Mouse (Mus musculus) heart, embryonic 15.5 days (tissue): ENCODE measurements at regions not wholly inside any gene's neighbourhood (a gene's known extent, or its start where the extent isn't known, plus 50 kb on each side); places are given as distances from the start of the nearest gene placed in this dataset.

Experiments
- ATAC-seq: fragments of 200-750 bp; cut with Nextera tagmentation; replicated peaks from 2 replicates; pipeline ENCODE4 v1.8.0; 2017; ENCODE audit warnings: low read depth, moderate TSS enrichment; ENCODE audit not compliant: insufficient number of reproducible peaks, insufficient read depth, low FRiP score
- H3K27ac ChIP-seq: fragments of 300-500 bp; sonication (generic); 2 replicates; pipeline ENCODE4 v1.5.1; 2015; ENCODE audit warnings: mild to moderate bottlenecking, inconsistent platforms
- H3K27me3 ChIP-seq: fragments of 300-500 bp; sonication (generic); 2 replicates; pipeline ENCODE4 v1.6.1; 2015; ENCODE audit warnings: inconsistent platforms
- H3K36me3 ChIP-seq: fragments of 300-500 bp; sonication (generic); 2 replicates; pipeline ENCODE4 v1.6.1; 2015; ENCODE audit warnings: mild to moderate bottlenecking, inconsistent platforms
- H3K4me1 ChIP-seq: fragments of 300-500 bp; sonication (generic); replicated peaks from 2 replicates; pipeline ENCODE4 v1.6.1; 2015; ENCODE audit warnings: inconsistent platforms
- H3K4me2 ChIP-seq: fragments of 300-500 bp; sonication (generic); 2 replicates; pipeline ENCODE4 v1.6.1; 2015; ENCODE audit warnings: inconsistent platforms, mild to moderate bottlenecking, moderate library complexity
- H3K4me3 ChIP-seq: fragments of 300-500 bp; sonication (generic); 2 replicates; pipeline ENCODE4 v1.5.1; 2015; ENCODE audit warnings: mild to moderate bottlenecking, inconsistent platforms
- H3K9ac ChIP-seq: fragments of 300-500 bp; sonication (generic); 2 replicates; pipeline ENCODE4 v1.6.1; 2015; ENCODE audit warnings: mild to moderate bottlenecking, inconsistent platforms
- H3K9me3 ChIP-seq: fragments of 300-500 bp; sonication (generic); replicated peaks from 2 replicates; pipeline ENCODE4 v1.6.1; 2016; ENCODE audit warnings: inconsistent platforms
- WGBS: fragments of 180-500 bp; shearing (Covaris S2); methylation state at CpG from one replicate; pipeline ENCODE4 v1.1.7; 2015; ENCODE audit warnings: mixed read lengths; 5-methylcytosine and 5-hydroxymethylcytosine counted together

GRCm38 (mm10) chr14:105813097-105813496, 83.5 kb downstream of the Spry2 start:
- Histone ChIP-seq H3K9ac (no peak overlapping the region), H3K9me3 (no peaks in the 10 kb centered on the region), H3K4me3 (no peak overlapping the region), H3K27me3 (no peaks in the 10 kb centered on the region), H3K36me3 (no peaks in the 10 kb centered on the region), H3K4me1 (0 out of 2 replicates have a peak, but pooled peaks cover 5% of the 10 kb centered on the region), H3K27ac (no peak overlapping the region), H3K4me2 (no peak overlapping the region)
- no peak for ATAC-seq
- WGBS = 88% methylated on average over 6 of the region's 6 CpGs

DNA sequence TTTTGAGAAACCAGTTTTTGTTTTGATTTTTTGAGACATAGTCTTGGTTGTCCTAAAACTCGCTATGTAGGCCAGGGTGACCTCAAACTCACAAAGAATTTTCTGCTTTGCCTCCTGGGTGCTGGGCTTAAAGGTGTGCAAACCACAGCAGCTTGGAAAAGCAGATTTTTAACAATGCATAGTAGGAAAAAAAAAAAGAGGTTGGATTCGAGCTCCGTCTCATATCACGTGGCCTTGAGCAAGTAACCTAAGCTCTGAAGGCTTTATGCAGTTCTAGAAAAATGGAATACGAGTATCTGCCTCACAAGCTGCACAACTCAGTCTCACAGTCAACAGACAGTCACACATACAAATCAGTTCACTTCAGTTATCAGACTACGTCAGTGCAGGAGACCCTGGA, 90.9 kb downstream of the Spry2 start:
- ATAC-seq = no peak
- H3K9me3 ChIP-seq = no peaks in the 10 kb centered on the region
- 70% methylated on average over 6 of the region's 6 CpGs for WGBS
- H3K4me1 ChIP-seq = peaks cover 11% of the 10 kb centered on the region
- no peak overlapping the region for H3K4me3 ChIP-seq
- H3K27ac ChIP-seq = no peak overlapping the region
- H3K9ac ChIP-seq = no peak overlapping the region
- H3K27me3 ChIP-seq = no peaks in the 10 kb centered on the region
- no peaks in the 10 kb centered on the region for H3K36me3 ChIP-seq
- no peak overlapping the region for H3K4me2 ChIP-seq

- ATAC-seq = no peak
- H3K9ac ChIP-seq = no peak overlapping the region
- H3K27me3 ChIP-seq = no peaks in the 10 kb centered on the region
- no peak overlapping the region for H3K4me2 ChIP-seq
- H3K4me1 ChIP-seq = peaks cover 11% of the 10 kb centered on the region
- H3K9me3 ChIP-seq = no peaks in the 10 kb centered on the region
- H3K27ac ChIP-seq = no peak overlapping the region
- H3K36me3 ChIP-seq = no peaks in the 10 kb centered on the region
- WGBS = 64% methylated on average over 5 of the region's 5 CpGs
- H3K4me3 ChIP-seq = no peak overlapping the region
Measured at GRCm38 (mm10) chr14:105805362-105805761, 91.3 kb downstream of the Spry2 start.

GRCm38 (mm10) chr14:105804761-105805160, 91.9 kb downstream of the Spry2 start:
- Histone ChIP-seq H3K27me3 (no peaks in the 10 kb centered on the region), H3K4me1 (peaks cover 11% of the 10 kb centered on the region), H3K4me2 (no peak overlapping the region), H3K27ac (no peak overlapping the region), H3K9me3 (no peaks in the 10 kb centered on the region), H3K36me3 (no peaks in the 10 kb centered on the region), H3K4me3 (no peak overlapping the region), H3K9ac (no peak overlapping the region)
- WGBS = 60% methylated on average over 5 of the region's 5 CpGs
- no peak for ATAC-seq

GRCm38 (mm10) chr14:105803281-105803680, 93.3 kb downstream of the Spry2 start:
- Histone ChIP-seq H3K27ac (0 out of 2 replicates have a peak overlapping the region, but pooled peaks have one; percentile 49), H3K36me3 (no peaks in the 10 kb centered on the region), H3K9ac (no peak overlapping the region), H3K4me1 (peaks cover 11% of the 10 kb centered on the region), H3K4me3 (peak overlapping the region; percentile 41), H3K27me3 (no peaks in the 10 kb centered on the region), H3K9me3 (no peaks in the 10 kb centered on the region), H3K4me2 (peak overlapping the region; percentile 72)
- 30% methylated on average over 7 of the region's 7 CpGs for WGBS
- no peak for ATAC-seq

GRCm38 (mm10) chr14:105802529-105803280, 93.9 kb downstream of the Spry2 start:
- Histone ChIP-seq H3K9me3 (no peaks in the 10 kb centered on the region), H3K27ac (0 out of 2 replicates have a peak overlapping the region, but pooled peaks have one; percentile 49), H3K36me3 (no peaks in the 10 kb centered on the region), H3K9ac (0 out of 2 replicates have a peak overlapping the region, but pooled peaks have one; percentile 14), H3K27me3 (no peaks in the 10 kb centered on the region), H3K4me2 (peak overlapping the region; percentile 72), H3K4me1 (peaks cover 11% of the 10 kb centered on the region), H3K4me3 (peak overlapping the region; percentile 41)
- ATAC-seq = no peak; the same call in 1 of the 2 replicates
- 2% methylated on average over 18 of the region's 18 CpGs for WGBS

GRCm38 (mm10) chr14:105800142-105800925, 96.3 kb downstream of the Spry2 start:
- Histone ChIP-seq H3K27ac (no peak overlapping the region), H3K36me3 (no peaks in the 10 kb centered on the region), H3K4me3 (no peak overlapping the region), H3K9me3 (no peaks in the 10 kb centered on the region), H3K27me3 (no peaks in the 10 kb centered on the region), H3K4me2 (no peak overlapping the region), H3K9ac (no peak overlapping the region), H3K4me1 (peaks cover 11% of the 10 kb centered on the region)
- no peak for ATAC-seq
- 80% methylated on average over 13 of the region's 13 CpGs for WGBS

- H3K4me3 ChIP-seq = no peak overlapping the region
- 68% methylated on average over 3 of the region's 3 CpGs for WGBS
- H3K27ac ChIP-seq = no peak overlapping the region
- peaks cover 11% of the 10 kb centered on the region for H3K4me1 ChIP-seq
- H3K9me3 ChIP-seq = no peaks in the 10 kb centered on the region
- H3K9ac ChIP-seq = no peak overlapping the region
- ATAC-seq = no peak
- no peak overlapping the region for H3K4me2 ChIP-seq
- no peaks in the 10 kb centered on the region for H3K36me3 ChIP-seq
- H3K27me3 ChIP-seq = no peaks in the 10 kb centered on the region
Measured at GRCm38 (mm10) chr14:105799401-105799861, 97.2 kb downstream of the Spry2 start.

GRCm38 (mm10) chr14:105793010-105793702, 103.5 kb downstream of the Spry2 start:
- WGBS = 73% methylated on average over 4 of the region's 4 CpGs
- Histone ChIP-seq H3K4me1 (no peaks in the 10 kb centered on the region), H3K36me3 (no peaks in the 10 kb centered on the region), H3K4me2 (no peak overlapping the region), H3K27ac (no peak overlapping the region), H3K9ac (no peak overlapping the region), H3K27me3 (no peaks in the 10 kb centered on the region), H3K4me3 (no peak overlapping the region), H3K9me3 (0 out of 2 replicates have a peak, but pooled peaks cover 3% of the 10 kb centered on the region)
- ATAC-seq = no peak

GRCm38 (mm10) chr14:105790441-105790840, 106.2 kb downstream of the Spry2 start:
- Histone ChIP-seq H3K4me1 (no peaks in the 10 kb centered on the region), H3K4me2 (no peak overlapping the region), H3K27ac (no peak overlapping the region), H3K9ac (no peak overlapping the region), H3K4me3 (no peak overlapping the region), H3K27me3 (no peaks in the 10 kb centered on the region), H3K36me3 (no peaks in the 10 kb centered on the region), H3K9me3 (0 out of 2 replicates have a peak, but pooled peaks cover 3% of the 10 kb centered on the region)
- WGBS = 87% methylated on average over 4 of the region's 4 CpGs
- no peak for ATAC-seq

- Histone ChIP-seq H3K36me3 (no peaks in the 10 kb centered on the region), H3K4me3 (no peak overlapping the region), H3K4me2 (no peak overlapping the region), H3K9ac (no peak overlapping the region), H3K27ac (no peak overlapping the region), H3K4me1 (no peaks in the 10 kb centered on the region), H3K27me3 (no peaks in the 10 kb centered on the region), H3K9me3 (no peaks in the 10 kb centered on the region)
- 83% methylated on average over 5 of the region's 5 CpGs for WGBS
- no peak for ATAC-seq
Measured at GRCm38 (mm10) chr14:105783428-105783827, 113.2 kb downstream of the Spry2 start.
